8 mouse cellular contexts compared by ENCODE assay signal in genomic region chr9:44767101-44768028, GRCm38 (mm10). TPM values are rescaled to one million over a fixed set of nuclear protein-coding genes. Genes with fewer than 3 reads are reported as not detected.
DNase-seq lines count a peak whose midpoint lies in the region; ATAC-seq and TF ChIP-seq lines count a peak whose summit lies in the region.

Arcn1 (minus strand) TSS chr9:44767845.
Ift46 (plus strand) TSS chr9:44767908.

- peak within 1 kb of the TSS; percentile 58 for H3K4me2 ChIP-seq in forebrain, embryonic 15.5 days (replicated peaks)

- no peaks in the 10 kb centered on the region for H3K36me3 ChIP-seq in forebrain, embryonic 15.5 days

- peak within 1 kb of the TSS; percentile 97 for H3K4me3 ChIP-seq in forebrain, embryonic 15.5 days
- H3K4me3 ChIP-seq in lung, adult 2 months (replicated peaks; ENCODE audit: extremely low read depth, low read depth, low read length), result peak within 1 kb of the TSS; percentile 78

- ATAC-seq in forebrain, embryonic 15.5 days (replicated peaks), result peak; percentile 92
- ATAC-seq in neutrophil, adult 5-6 weeks (ENCODE audit: extremely low read depth, insufficient number of reproducible peaks, low FRiP score, poor library complexity, severe bottlenecking), result peak; percentile 84

- peaks cover 22% of the 10 kb centered on the region for H3K4me1 ChIP-seq in forebrain, embryonic 15.5 days
- H3K4me1 ChIP-seq in lung, adult 2 months (ENCODE audit: control insufficient read depth, insufficient read depth, low read length), result peaks cover 11% of the 10 kb centered on the region

- intact Hi-C loops in heart, postnatal 25 days (cut with DNase I), result loop anchor here (5.0 kb wide), 1 partner anchor 45 kb away; no protein-coding TSS in a partner anchor

- peak within 1 kb of the TSS; percentile 85 for H3K9ac ChIP-seq in forebrain, embryonic 15.5 days (replicated peaks)

- peak within 1 kb of the TSS; percentile 94 for H3K27ac ChIP-seq in forebrain, embryonic 15.5 days (replicated peaks)

- no peaks in the 10 kb centered on the region for H3K27me3 ChIP-seq in forebrain, embryonic 15.5 days

- WGBS in forebrain, embryonic 15.5 days, result under 1% methylated on average over 72 of the region's 82 CpGs
- under 1% methylated on average over 82 of the region's 82 CpGs for WGBS in lung, adult 2 months

- TF ChIP-seq CTCF in lung, adult 2 months (IDR thresholded peaks at IDR 0.05; ENCODE audit: insufficient read depth, low read length), result no peak

- H3K9me3 ChIP-seq in forebrain, embryonic 15.5 days, result no peaks in the 10 kb centered on the region

- peak; percentile 80 for TF ChIP-seq POLR2A in lung, adult 2 months (IDR thresholded peaks at IDR 0.05; ENCODE audit: borderline replicate concordance, extremely low read depth, low read depth, low read length)

- DNase-seq in ES-CJ7 (ENCODE audit: low read depth, low spot score), result peak; percentile 73
- peak; percentile 81 for DNase-seq in cerebellum, adult 11 months
- peak; percentile 68 for DNase-seq in heart, postnatal 25 days (ENCODE audit: low spot score)
- DNase-seq in layer of hippocampus, adult 18-20 months (ENCODE audit: low spot score in 2 of 2), result peak; percentile 79 to 85
- peak; percentile 85 for DNase-seq in lung, adult 2 months
- peak; percentile 68 for DNase-seq in thymus, adult 18-20 months

RNA-seq across cellular contexts. Expression of gene Arcn1, which starts in this region (rescaled TPM):
- polyA plus RNA-seq in forebrain, embryonic 15.5 days (2015; fragmentation: Nextera tagmentation; extraction: Ambion mirVana), result 134 and 139 TPM in 2 replicates
- 10 to 100 TPM; 85.4 to 85.5 TPM for total RNA-seq in heart, postnatal 25 days (2021)
- 100 to 1,000 TPM in 1 of 2 experiments, 10 to 100 TPM in 1; 97.1 to 103 TPM for total RNA-seq in layer of hippocampus, adult 18-20 months (2021)
- polyA plus RNA-seq in lung, adult 2 months (2012; rRNA removed), result 26.6 and 40.8 TPM in 2 replicates
- total RNA-seq in neutrophil, adult 5-6 weeks (2017), result 130 and 132 TPM in 2 replicates

RNA-seq across cellular contexts. Expression of gene Ift46, which starts in this region (rescaled TPM):
- polyA plus RNA-seq in forebrain, embryonic 15.5 days (2015; fragmentation: Nextera tagmentation; extraction: Ambion mirVana), result 174 and 179 TPM in 2 replicates
- 10 to 100 TPM; 32.0 to 39.5 TPM for total RNA-seq in heart, postnatal 25 days (2021)
- total RNA-seq in layer of hippocampus, adult 18-20 months (2021), result 10 to 100 TPM; 65.2 to 78.9 TPM
- 38.9 and 67.5 TPM in 2 replicates for polyA plus RNA-seq in lung, adult 2 months (2012; rRNA removed)
- 49.6 and 51.0 TPM in 2 replicates for total RNA-seq in neutrophil, adult 5-6 weeks (2017)

Comparison
In these comparisons a context has a peak if more than half of its experiments do, and no peak if none do; other contexts are left out.
1. Peak in every context shown above with its lines: DNase-seq, ATAC-seq, H3K4me3 ChIP-seq and H3K27ac ChIP-seq.